Mouse (Mus musculus) erythroblast, embryonic 14.5 days (primary cell): ENCODE measurements around the gene Golt1a. TPM values are rescaled to one million over a fixed set of nuclear protein-coding genes. Genes with fewer than 3 reads are reported as not detected.
"Not testable (repeated sequence)": the region's sequence is repeated elsewhere in the genome, so short reads cannot be mapped to it uniquely, and the experiment has no call there.

Source experiments
- H3K27me3 ChIP-seq: 2 replicates; pipeline ENCODE4 v1.6.1; 2012; ENCODE audit warnings: inconsistent platforms; ENCODE audit not compliant: control insufficient read depth
- H3K36me3 ChIP-seq: 2 replicates; pipeline ENCODE4 v1.6.1; 2012; ENCODE audit warnings: mild to moderate bottlenecking, inconsistent platforms; ENCODE audit not compliant: control insufficient read depth
- H3K4me1 ChIP-seq: 2 replicates; pipeline ENCODE4 v1.6.1; 2012; ENCODE audit warnings: inconsistent platforms; ENCODE audit not compliant: control insufficient read depth
- H3K4me3 ChIP-seq: replicated peaks from 2 replicates; pipeline ENCODE3; 2012; ENCODE audit warnings: moderate library complexity, mild to moderate bottlenecking, inconsistent platforms
- H3K9me3 ChIP-seq: 2 replicates; pipeline ENCODE4 v1.6.1; 2012; ENCODE audit warnings: low read length, inconsistent platforms, mixed read lengths; ENCODE audit not compliant: control insufficient read depth
- GATA1 ChIP-seq: IDR thresholded peaks from 2 replicates; pipeline ENCODE4 v1.6.1; 2012; ENCODE audit warnings: low read length, inconsistent platforms, mixed read lengths
- TAL1 ChIP-seq: IDR thresholded peaks from 3 replicates; pipeline ENCODE4 v1.6.1; 2012; ENCODE audit warnings: low read length, inconsistent platforms, mixed read lengths
- polyA plus RNA-seq: library from polyadenylated mRNA; stranded (reverse); fragments of >175 nt; gene quantifications from 2 replicates; pipeline ENCODE4 v1.2.3, GENCODE M21; 2012

Gene Golt1a
- polyA plus RNA-seq, 1 experiment, result not detected

GRCm38 (mm10) chr1:133329638-133329964, 20.0 kb downstream of the Golt1a start:
- H3K9me3 ChIP-seq, result no peaks in the 10 kb centered on the region
- peaks cover 27% of the 10 kb centered on the region for H3K27me3 ChIP-seq
- no peak for TF ChIP-seq GATA1
- H3K4me1 ChIP-seq, result no peaks in the 10 kb centered on the region
- H3K36me3 ChIP-seq, result no peaks in the 10 kb centered on the region
- no peak overlapping the region for H3K4me3 ChIP-seq

- H3K9me3 ChIP-seq, result no peaks in the 10 kb centered on the region
- H3K36me3 ChIP-seq, result no peaks in the 10 kb centered on the region
- H3K4me3 ChIP-seq, result no peak overlapping the region
- H3K4me1 ChIP-seq, result no peaks in the 10 kb centered on the region
- peaks cover 27% of the 10 kb centered on the region for H3K27me3 ChIP-seq
- no peak for TF ChIP-seq TAL1
- no peak for TF ChIP-seq GATA1
Observed at GRCm38 (mm10) chr1:133331142-133331541, 21.5 kb downstream of the Golt1a start.

GRCm38 (mm10) chr1:133332656-133333430, 23.2 kb downstream of the Golt1a start:
- H3K4me3 ChIP-seq, result no peak overlapping the region
- H3K9me3 ChIP-seq, result no peaks in the 10 kb centered on the region
- peaks cover 27% of the 10 kb centered on the region for H3K27me3 ChIP-seq
- no peaks in the 10 kb centered on the region for H3K4me1 ChIP-seq
- no peaks in the 10 kb centered on the region for H3K36me3 ChIP-seq
- no peak for TF ChIP-seq GATA1
- TF ChIP-seq TAL1, result no peak

- no peaks in the 10 kb centered on the region for H3K9me3 ChIP-seq
- H3K36me3 ChIP-seq, result no peaks in the 10 kb centered on the region
- TF ChIP-seq TAL1 (no peak), GATA1 (no peak)
- no peaks in the 10 kb centered on the region for H3K4me1 ChIP-seq
- peaks cover 18% of the 10 kb centered on the region for H3K27me3 ChIP-seq
- no peak overlapping the region for H3K4me3 ChIP-seq
Observed at GRCm38 (mm10) chr1:133333937-133334336, 24.3 kb downstream of the Golt1a start.

- H3K36me3 ChIP-seq, H3K9me3 ChIP-seq, H3K4me3 ChIP-seq, H3K4me1 ChIP-seq, H3K27me3 ChIP-seq: not testable (repeated sequence)
Observed at GRCm38 (mm10) chr1:133340403-133340802, 30.8 kb downstream of the Golt1a start.

GRCm38 (mm10) chr1:133344357-133344756, 34.8 kb downstream of the Golt1a start:
- H3K4me1 ChIP-seq, result no peaks in the 10 kb centered on the region
- 0 out of 2 replicates have a peak, but pooled peaks cover 2% of the 10 kb centered on the region for H3K9me3 ChIP-seq
- H3K36me3 ChIP-seq, result no peaks in the 10 kb centered on the region
- no peaks in the 10 kb centered on the region for H3K27me3 ChIP-seq
- H3K4me3 ChIP-seq, result no peak overlapping the region
- no peak for TF ChIP-seq GATA1
- TF ChIP-seq TAL1, result no peak

- no peak for TF ChIP-seq TAL1
- TF ChIP-seq GATA1, result no peak
Observed at GRCm38 (mm10) chr1:133346531-133346930, 36.9 kb downstream of the Golt1a start.

GRCm38 (mm10) chr1:133347226-133347625, 37.6 kb downstream of the Golt1a start:
- Histone ChIP-seq H3K27me3 (peaks cover 4% of the 10 kb centered on the region), H3K4me1 (no peaks in the 10 kb centered on the region), H3K9me3 (0 out of 2 replicates have a peak, but pooled peaks cover 2% of the 10 kb centered on the region), H3K36me3 (no peaks in the 10 kb centered on the region), H3K4me3 (no peak overlapping the region)
- TF ChIP-seq TAL1 (no peak), GATA1 (no peak)

More at GRCm38 (mm10) chr1:133346531-133346930, 36.9 kb downstream of the Golt1a start:
- H3K36me3 ChIP-seq, result no peaks in the 10 kb centered on the region
- H3K9me3 ChIP-seq, result 0 out of 2 replicates have a peak, but pooled peaks cover 2% of the 10 kb centered on the region
- H3K4me3 ChIP-seq, result no peak overlapping the region
- no peaks in the 10 kb centered on the region; the same call in 1 of the 2 replicates for H3K27me3 ChIP-seq
- no peaks in the 10 kb centered on the region for H3K4me1 ChIP-seq

- Histone ChIP-seq H3K27me3 (peaks cover 5% of the 10 kb centered on the region), H3K4me3 (no peak overlapping the region), H3K36me3 (no peaks in the 10 kb centered on the region), H3K9me3 (no peaks in the 10 kb centered on the region), H3K4me1 (no peaks in the 10 kb centered on the region)
- no peak for TF ChIP-seq GATA1
- TF ChIP-seq TAL1, result no peak
Observed at GRCm38 (mm10) chr1:133347693-133348520, 38.3 kb downstream of the Golt1a start.
